Mouse (Mus musculus) hindlimb bud, embryonic 11.5 days (tissue): ENCODE measurements around the gene Shisal1.

Experiments
- DNase-seq: peaks from one replicate; pipeline ENCODE4 v3.0.0-alpha.2; 2012; ENCODE audit warnings: low read depth, low spot score; ENCODE audit errors: extremely low spot score

Gene Shisal1

GRCm38 (mm10) chr15:84446997-84447396 lies at the start of gene Shisal1:
Gene Shisal1, minus strand, starts transcription at chr15:84447097.
- no peak for DNase-seq

DNA sequence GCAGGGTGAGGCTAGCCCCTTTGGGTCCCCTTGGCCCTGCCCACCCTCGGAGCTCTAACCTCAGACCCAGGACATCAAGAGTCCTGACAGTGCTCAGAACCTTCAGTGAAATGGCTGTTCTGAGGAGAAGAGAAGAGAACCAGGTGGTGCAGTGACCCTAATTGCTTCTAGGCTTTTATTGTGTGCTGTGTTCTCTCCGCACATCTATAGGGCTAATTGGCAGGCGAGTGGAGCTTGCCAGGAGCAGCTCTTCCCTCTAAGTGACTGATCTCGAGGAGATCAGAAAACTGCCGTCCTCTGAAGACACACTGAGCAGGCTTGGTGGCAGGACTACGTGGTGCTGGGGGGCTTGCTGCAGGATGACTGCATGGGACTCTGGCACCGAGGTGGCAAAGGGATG lies 43.6 kb upstream of the Shisal1 start:
- no peak for DNase-seq

DNA sequence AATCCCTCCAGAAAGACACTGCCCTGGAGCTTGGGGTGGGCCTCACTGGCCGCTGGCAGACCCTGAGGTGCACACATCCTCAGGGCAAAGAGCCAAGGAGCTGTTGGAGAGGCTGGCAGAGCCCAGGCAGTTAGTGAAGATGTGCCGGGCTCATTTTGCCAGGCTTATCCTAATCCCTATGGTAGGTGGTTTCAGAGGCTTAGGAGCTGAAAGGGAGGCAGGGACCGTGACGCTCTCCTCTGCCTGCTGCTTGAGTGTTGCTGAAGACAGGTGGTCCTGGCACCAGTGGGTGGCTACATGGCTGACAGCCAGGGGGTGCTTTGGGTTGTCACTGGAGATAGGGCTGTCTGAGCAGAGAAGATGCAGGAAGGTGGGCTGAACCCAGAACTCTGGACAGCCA lies 37.4 kb upstream of the Shisal1 start:
- no peak for DNase-seq

DNA sequence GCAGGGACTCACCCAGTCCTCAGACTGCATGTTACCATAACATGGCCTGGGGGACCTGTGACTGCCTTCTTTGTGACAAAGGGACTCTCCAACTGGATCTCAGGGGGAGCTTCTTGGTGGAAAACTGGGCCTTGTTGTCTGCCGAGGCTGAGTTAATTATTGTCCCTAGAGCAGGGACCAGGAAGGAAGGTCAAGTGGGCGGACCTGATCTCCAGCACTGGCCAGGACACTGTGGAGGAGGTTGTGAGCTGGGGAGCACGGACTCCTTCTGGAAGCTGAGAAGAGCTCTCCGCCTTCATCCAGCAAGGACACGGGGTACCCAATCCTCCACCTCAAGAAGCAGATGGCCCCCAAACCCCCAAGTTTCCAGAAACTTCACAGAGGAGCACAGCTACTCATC lies 36.7 kb upstream of the Shisal1 start:
- no peak for DNase-seq

- DNase-seq: no peak
These were observed 34.5 kb upstream of the Shisal1 start for GRCm38 (mm10) chr15:84481259-84481877.

DNA sequence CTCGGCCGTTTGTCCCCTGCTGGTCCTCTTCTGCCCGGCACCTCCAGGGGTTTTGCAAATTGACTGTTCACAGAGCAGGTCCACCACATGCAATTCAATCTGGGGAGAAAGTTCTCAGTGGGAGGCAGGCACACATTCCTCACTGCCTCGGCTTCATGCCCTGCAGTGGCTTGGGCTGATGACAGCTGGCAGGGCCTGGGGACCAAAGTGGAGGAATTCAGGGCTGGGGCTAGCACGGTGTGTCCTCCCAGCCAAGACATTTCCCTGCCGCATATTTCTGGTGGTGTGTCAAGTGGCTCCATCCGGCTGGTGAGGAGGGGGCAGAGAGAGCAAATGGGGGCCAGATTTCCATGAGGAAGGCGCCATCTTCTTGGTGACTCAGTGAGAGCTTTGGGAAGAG lies 22.5 kb upstream of the Shisal1 start:
- DNase-seq: no peak

- DNase-seq: no peak
These were observed 20.9 kb upstream of the Shisal1 start for GRCm38 (mm10) chr15:84467761-84468160.

DNA sequence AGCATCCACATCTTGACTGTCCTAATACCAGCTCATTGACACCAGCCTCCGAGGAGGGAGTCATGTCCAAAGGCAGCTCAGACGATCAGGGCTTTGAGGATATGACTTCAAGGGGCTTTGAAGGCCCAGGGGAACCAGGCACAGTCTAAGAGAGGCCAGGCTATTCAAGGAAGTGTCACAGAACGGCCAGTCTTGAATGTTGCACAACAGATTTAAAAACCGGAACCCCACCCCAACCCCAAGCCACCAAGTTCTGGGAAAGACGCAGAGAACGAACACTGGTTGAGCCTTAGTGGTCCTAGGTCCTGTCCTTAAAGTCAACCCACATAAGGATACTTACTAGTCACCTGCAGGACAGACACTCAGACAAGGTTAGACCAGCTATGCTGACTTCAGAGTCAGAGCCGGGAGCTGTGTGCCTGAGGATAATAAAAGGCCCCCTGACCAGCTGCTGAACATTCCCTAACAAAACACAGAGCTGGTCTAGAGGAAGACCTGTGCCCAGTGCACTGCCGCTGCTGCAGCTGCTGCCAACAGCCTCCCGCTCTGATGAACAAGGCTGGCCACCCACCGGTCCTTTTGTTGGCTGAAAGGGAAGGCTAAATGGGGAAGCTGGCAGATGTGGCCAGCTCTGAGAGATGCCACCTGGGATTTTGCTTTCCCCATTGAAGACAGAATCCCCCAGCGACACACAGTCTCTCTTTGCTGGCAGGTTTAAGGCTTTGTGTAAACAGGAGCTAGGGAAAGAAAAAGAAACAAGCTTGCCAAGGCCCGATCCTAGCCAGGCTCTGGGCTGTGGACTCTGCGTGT lies 19.8 kb upstream of the Shisal1 start:
- DNase-seq: no peak

DNA sequence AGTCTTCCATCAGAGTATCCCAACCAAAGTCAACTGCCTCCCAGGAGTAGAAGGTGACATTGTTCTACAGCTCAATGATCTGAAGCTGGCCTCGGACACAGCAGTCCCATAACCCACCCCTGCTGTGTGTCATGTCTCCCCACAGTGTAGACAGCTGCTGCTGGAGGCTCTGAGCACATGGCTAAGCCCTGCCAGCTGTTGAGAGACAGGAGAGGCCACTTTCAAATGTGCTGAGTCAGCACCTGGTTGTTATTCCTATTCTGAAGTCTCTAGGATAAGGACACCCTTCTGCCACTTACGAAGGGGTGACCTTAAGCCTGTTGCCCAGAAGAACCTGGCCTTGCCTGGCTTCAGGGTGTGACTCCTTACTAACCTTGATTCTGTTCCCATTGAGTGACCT lies 14.5 kb upstream of the Shisal1 start:
- no peak for DNase-seq

- DNase-seq: no peak
These were observed 12.1 kb upstream of the Shisal1 start for GRCm38 (mm10) chr15:84458983-84459382.

GRCm38 (mm10) chr15:84455286-84455685 lies 8.4 kb upstream of the Shisal1 start:
- DNase-seq: no peak

- no peak for DNase-seq
These were observed 6.2 kb upstream of the Shisal1 start for GRCm38 (mm10) chr15:84453091-84453490.

GRCm38 (mm10) chr15:84450441-84451183 lies 3.7 kb upstream of the Shisal1 start:
- no peak for DNase-seq

GRCm38 (mm10) chr15:84445812-84446716 lies 833 bp downstream of the Shisal1 start:
- DNase-seq: no peak

DNA sequence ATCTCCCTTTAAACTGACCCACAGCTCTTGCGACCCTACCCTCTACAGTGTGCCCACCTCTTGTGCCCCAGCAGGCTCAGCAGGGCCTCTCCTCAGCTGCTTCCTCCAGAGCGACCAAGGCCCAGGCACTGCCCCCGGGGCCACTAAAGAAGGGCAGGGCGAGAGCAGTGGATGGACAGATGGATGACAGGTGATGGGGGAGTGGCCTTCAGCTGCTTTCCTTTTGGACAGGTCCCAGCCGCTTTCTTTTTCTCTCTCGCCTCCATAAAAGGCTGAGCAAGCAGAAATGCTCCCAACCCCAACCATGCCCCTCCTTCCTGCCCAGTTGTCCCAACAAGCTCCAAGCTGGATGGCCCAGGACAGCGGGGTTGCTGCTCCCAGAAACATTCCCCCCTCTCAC lies 2.7 kb downstream of the Shisal1 start:
- DNase-seq: no peak

DNA sequence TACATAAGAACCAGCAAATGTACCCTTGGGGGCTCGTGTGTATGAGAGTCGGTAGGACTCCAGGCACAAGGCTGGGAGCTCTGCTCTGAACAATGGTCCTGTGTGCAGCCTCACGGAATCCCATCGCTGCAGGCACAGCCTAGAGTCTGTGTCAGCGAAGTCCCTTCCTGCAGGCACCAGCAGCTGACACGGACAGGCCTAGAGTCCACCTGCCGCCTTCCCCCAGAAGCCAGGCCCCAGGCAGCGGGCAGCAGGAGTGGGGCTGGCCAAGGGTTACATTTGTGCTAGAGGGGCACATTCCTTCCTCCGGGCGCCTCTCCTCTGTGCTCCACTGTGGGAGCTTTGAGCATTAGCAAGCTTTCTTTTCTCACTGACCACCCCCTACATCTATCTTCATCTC lies 3.3 kb downstream of the Shisal1 start:
- no peak for DNase-seq

GRCm38 (mm10) chr15:84441682-84442315 lies 5.1 kb downstream of the Shisal1 start:
- DNase-seq: no peak

GRCm38 (mm10) chr15:84440820-84441219 lies 6.1 kb downstream of the Shisal1 start:
- DNase-seq: no peak

DNA sequence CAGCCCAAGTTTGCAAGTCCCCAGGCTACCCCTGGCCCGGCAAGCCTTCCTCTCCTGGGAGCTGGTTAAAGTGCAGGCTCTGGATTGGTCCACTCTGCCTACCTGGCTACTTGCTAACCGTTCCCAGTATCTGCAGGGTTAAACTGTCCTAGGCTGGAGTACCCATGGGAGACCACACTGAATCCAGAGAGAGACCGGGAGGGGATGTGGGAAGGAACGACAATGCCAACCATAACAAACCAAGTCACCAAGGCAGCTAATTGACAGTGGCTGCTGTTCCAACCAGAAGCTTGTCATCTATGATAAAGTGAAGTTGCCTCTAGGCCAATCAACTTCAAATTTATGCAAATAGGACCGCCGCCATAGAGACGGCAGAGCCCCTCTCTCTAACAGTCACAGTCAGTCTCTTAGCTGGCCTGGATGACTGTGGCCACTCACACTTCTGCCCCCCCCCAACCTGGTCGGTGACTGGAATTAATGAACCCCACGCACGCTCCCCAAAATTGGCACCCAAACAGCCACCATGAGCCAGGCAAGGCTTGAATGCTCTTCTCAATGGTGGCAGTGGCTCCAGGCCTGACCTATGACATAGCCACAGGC lies 13.2 kb downstream of the Shisal1 start:
- DNase-seq: no peak

DNA sequence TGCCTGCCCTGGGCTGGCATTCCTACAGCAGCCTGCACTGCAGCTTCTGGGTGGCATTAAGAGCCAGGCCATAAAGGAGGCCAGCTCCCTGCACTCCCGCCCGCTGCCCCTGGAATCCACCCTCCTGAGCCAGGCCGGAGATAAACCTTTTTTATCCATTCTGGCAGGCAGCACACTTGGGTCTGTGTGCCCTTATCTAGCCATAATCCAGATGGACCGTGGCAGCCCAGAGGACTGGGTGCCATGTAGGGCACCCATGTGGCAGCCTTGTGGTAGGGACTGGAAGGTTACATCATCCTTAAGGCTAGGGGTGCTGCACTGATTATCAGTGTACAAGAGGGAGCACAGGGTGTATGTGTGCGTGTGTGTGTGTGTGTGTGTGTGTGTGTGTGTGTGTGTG lies 16.4 kb downstream of the Shisal1 start:
- no peak for DNase-seq
